Mouse (Mus musculus): ENCODE results near the gene Nup43.

DNA sequence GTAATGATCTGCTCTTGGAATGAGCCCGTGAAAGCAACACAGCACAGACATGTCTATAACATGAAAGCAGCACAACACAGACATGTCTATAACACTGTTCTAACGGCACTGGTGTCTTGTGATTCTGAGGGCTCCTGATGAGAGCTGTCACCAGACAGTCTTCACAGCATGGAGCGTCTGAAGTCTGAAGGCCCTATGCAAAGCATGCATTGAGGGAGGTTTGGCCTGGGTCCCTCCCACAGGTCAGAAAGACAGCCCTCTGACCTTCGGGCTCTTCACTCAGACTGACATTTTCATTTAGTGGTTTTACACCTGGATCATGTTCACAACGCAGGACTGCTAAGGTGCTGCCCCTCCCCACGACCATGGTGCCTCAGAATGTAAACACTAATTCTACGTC, 47.8 kb downstream of the Nup43 start:
- TF ChIP-seq POLR2A (IDR thresholded peaks at IDR 0.05; ENCODE audit: borderline replicate concordance, low read depth, low read length) (no peak), CTCF (IDR thresholded peaks at IDR 0.05; ENCODE audit: low read depth, low read length) (no peak)
